Mouse (Mus musculus): ENCODE data around the gene Gm45785. TPM values are rescaled to one million over a fixed set of nuclear protein-coding genes. Genes with fewer than 3 reads are reported as not detected.

Gm45785 gene
- polyA plus RNA-seq, 1 experiment from 2014 or later: not detected

- Histone ChIP-seq H3K4me2 (peak within 1 kb of the TSS; percentile 96), H3K27ac (replicated peaks) (peak within 1 kb of the TSS; percentile 93), H3K27me3 (replicated peaks) (no peaks in the 10 kb centered on the region), H3K36me3 (peaks cover 66% of the 10 kb centered on the region), H3K4me1 (peaks cover 28% of the 10 kb centered on the region), H3K9me3 (no peaks in the 10 kb centered on the region), H3K4me3 (peak within 1 kb of the TSS; percentile 70), H3K9ac (peak within 1 kb of the TSS; percentile 96)
- ATAC-seq (ENCODE audit: extremely low read depth, insufficient number of reproducible peaks, low FRiP score, low TSS enrichment): 0 out of 2 replicates have a peak, but pooled peaks have one; percentile 0
- 29% methylated on average over 40 of the region's 40 CpGs for WGBS
These were observed 1.7 kb upstream of the Gm45785 start, which contains the start of gene Bet1l for GRCm38 (mm10) chr7:140857550-140858505. Gene Bet1l, minus strand, starts transcription at chr7:140857577.

- under 1% methylated on average over 50 of the region's 50 CpGs for WGBS
- peak; percentile 52 for ATAC-seq (ENCODE audit: extremely low read depth, insufficient number of reproducible peaks, low FRiP score, low TSS enrichment)
These were observed 836 bp upstream of the Gm45785 start, which contains the start of gene Ric8a for GRCm38 (mm10) chr7:140856785-140857549. Gene Ric8a, plus strand, starts transcription at chr7:140856957.

GRCm38 (mm10) chr7:140855181-140855580, 950 bp downstream of the Gm45785 start:
- peaks cover 61% of the 10 kb centered on the region for H3K36me3 ChIP-seq
- H3K27ac ChIP-seq (replicated peaks): no peak overlapping the region
- 67% methylated on average over 9 of the region's 9 CpGs for WGBS

More at GRCm38 (mm10) chr7:140856785-140857549, 836 bp upstream of the Gm45785 start, which contains the start of gene Ric8a:
- no peaks in the 10 kb centered on the region for H3K9me3 ChIP-seq
- H3K27ac ChIP-seq (replicated peaks): peak within 1 kb of the TSS; percentile 93
- peak within 1 kb of the TSS; percentile 70 for H3K4me3 ChIP-seq
- H3K4me2 ChIP-seq: peak within 1 kb of the TSS; percentile 96
- no peaks in the 10 kb centered on the region for H3K27me3 ChIP-seq (replicated peaks)
- peak within 1 kb of the TSS; percentile 96 for H3K9ac ChIP-seq
- H3K4me1 ChIP-seq: peaks cover 28% of the 10 kb centered on the region
- H3K36me3 ChIP-seq: peaks cover 66% of the 10 kb centered on the region

GRCm38 (mm10) chr7:140854483-140854882, 1.6 kb downstream of the Gm45785 start:
- Histone ChIP-seq H3K36me3 (peaks cover 54% of the 10 kb centered on the region), H3K9ac (no peak overlapping the region), H3K4me1 (peaks cover 28% of the 10 kb centered on the region), H3K4me2 (peak overlapping the region; percentile 96; the same call in 1 of the 2 replicates), H3K4me3 (peak overlapping the region; percentile 70; the same call in 1 of the 2 replicates), H3K27me3 (replicated peaks) (no peaks in the 10 kb centered on the region), H3K9me3 (no peaks in the 10 kb centered on the region), H3K27ac (replicated peaks) (no peak overlapping the region)
- WGBS: 91% methylated on average over 18 of the region's 18 CpGs
- ATAC-seq (ENCODE audit: extremely low read depth, insufficient number of reproducible peaks, low FRiP score, low TSS enrichment): no peak

More at GRCm38 (mm10) chr7:140855181-140855580, 950 bp downstream of the Gm45785 start:
- Histone ChIP-seq H3K9ac (peak overlapping the region; percentile 96), H3K27me3 (replicated peaks) (no peaks in the 10 kb centered on the region), H3K4me2 (peak overlapping the region; percentile 96), H3K4me3 (peak overlapping the region; percentile 70), H3K4me1 (peaks cover 28% of the 10 kb centered on the region), H3K9me3 (no peaks in the 10 kb centered on the region)
- ATAC-seq (ENCODE audit: extremely low read depth, insufficient number of reproducible peaks, low FRiP score, low TSS enrichment): no peak

- ATAC-seq (ENCODE audit: extremely low read depth, insufficient number of reproducible peaks, low FRiP score, low TSS enrichment): no peak
- no peaks in the 10 kb centered on the region for H3K27me3 ChIP-seq (replicated peaks)
- H3K4me2 ChIP-seq: no peak overlapping the region
- H3K4me3 ChIP-seq: no peak overlapping the region
- 84% methylated on average over 9 of the region's 9 CpGs for WGBS
- no peaks in the 10 kb centered on the region for H3K9me3 ChIP-seq
- H3K4me1 ChIP-seq: peaks cover 18% of the 10 kb centered on the region
- H3K9ac ChIP-seq: no peak overlapping the region
- H3K36me3 ChIP-seq: peaks cover 43% of the 10 kb centered on the region
- no peak overlapping the region for H3K27ac ChIP-seq (replicated peaks)
These were observed 2.7 kb downstream of the Gm45785 start for GRCm38 (mm10) chr7:140853386-140853785.

GRCm38 (mm10) chr7:140851916-140852315, 4.2 kb downstream of the Gm45785 start:
- no peak for ATAC-seq (ENCODE audit: extremely low read depth, insufficient number of reproducible peaks, low FRiP score, low TSS enrichment)
- 96% methylated on average over 4 of the region's 4 CpGs for WGBS
- H3K27ac ChIP-seq (replicated peaks): no peak overlapping the region
- no peak overlapping the region for H3K4me2 ChIP-seq
- H3K27me3 ChIP-seq (replicated peaks): peaks cover 5% of the 10 kb centered on the region; the same call in 1 of the 2 replicates
- no peak overlapping the region for H3K9ac ChIP-seq
- H3K36me3 ChIP-seq: peaks cover 43% of the 10 kb centered on the region
- no peak overlapping the region for H3K4me3 ChIP-seq
- peaks cover 20% of the 10 kb centered on the region for H3K4me1 ChIP-seq
- H3K9me3 ChIP-seq: no peaks in the 10 kb centered on the region

GRCm38 (mm10) chr7:140848591-140848990, 7.5 kb downstream of the Gm45785 start:
- H3K9me3 ChIP-seq: no peaks in the 10 kb centered on the region
- 83% methylated on average over 10 of the region's 10 CpGs for WGBS
- H3K36me3 ChIP-seq: peaks cover 29% of the 10 kb centered on the region

GRCm38 (mm10) chr7:140847755-140848580, 8.2 kb downstream of the Gm45785 start, which contains the start of gene Odf3:
Gene Odf3, plus strand, starts transcription at chr7:140847805.
- peaks cover 23% of the 10 kb centered on the region for H3K36me3 ChIP-seq
- H3K27ac ChIP-seq (replicated peaks): no peak within 1 kb of the TSS
- H3K9ac ChIP-seq: peak within 1 kb of the TSS; percentile 37
- WGBS: 48% methylated on average over 11 of the region's 11 CpGs
- peaks cover 41% of the 10 kb centered on the region for H3K27me3 ChIP-seq (replicated peaks)
- peaks cover 10% of the 10 kb centered on the region; the same call in 1 of the 2 replicates for H3K4me1 ChIP-seq
- H3K4me3 ChIP-seq: no peak within 1 kb of the TSS
- ATAC-seq (ENCODE audit: extremely low read depth, insufficient number of reproducible peaks, low FRiP score, low TSS enrichment): no peak
- no peaks in the 10 kb centered on the region for H3K9me3 ChIP-seq
- H3K4me2 ChIP-seq: no peak within 1 kb of the TSS

More at GRCm38 (mm10) chr7:140848591-140848990, 7.5 kb downstream of the Gm45785 start:
- Histone ChIP-seq H3K27me3 (replicated peaks) (peaks cover 35% of the 10 kb centered on the region), H3K4me3 (no peak overlapping the region), H3K9ac (no peak overlapping the region), H3K4me1 (peaks cover 10% of the 10 kb centered on the region; the same call in 1 of the 2 replicates), H3K27ac (replicated peaks) (no peak overlapping the region), H3K4me2 (no peak overlapping the region)
- ATAC-seq (ENCODE audit: extremely low read depth, insufficient number of reproducible peaks, low FRiP score, low TSS enrichment): no peak

GRCm38 (mm10) chr7:140846676-140847075, 9.5 kb downstream of the Gm45785 start:
- no peaks in the 10 kb centered on the region for H3K9me3 ChIP-seq
- no peak overlapping the region for H3K9ac ChIP-seq
- H3K4me3 ChIP-seq: no peak overlapping the region
- peaks cover 10% of the 10 kb centered on the region for H3K36me3 ChIP-seq
- no peak for ATAC-seq (ENCODE audit: extremely low read depth, insufficient number of reproducible peaks, low FRiP score, low TSS enrichment)
- peaks cover 10% of the 10 kb centered on the region; the same call in 1 of the 2 replicates for H3K4me1 ChIP-seq
- H3K27ac ChIP-seq (replicated peaks): no peak overlapping the region
- 78% methylated on average over 10 of the region's 10 CpGs for WGBS
- H3K4me2 ChIP-seq: no peak overlapping the region
- H3K27me3 ChIP-seq (replicated peaks): peaks cover 54% of the 10 kb centered on the region

- H3K4me1 ChIP-seq: peaks cover 10% of the 10 kb centered on the region; the same call in 1 of the 2 replicates
- no peaks in the 10 kb centered on the region for H3K9me3 ChIP-seq
- no peak overlapping the region for H3K4me2 ChIP-seq
- no peak overlapping the region for H3K4me3 ChIP-seq
- H3K36me3 ChIP-seq: peaks cover under 1% of the 10 kb centered on the region; the same call in 1 of the 2 replicates
- ATAC-seq (ENCODE audit: extremely low read depth, insufficient number of reproducible peaks, low FRiP score, low TSS enrichment): no peak
- peaks cover 64% of the 10 kb centered on the region for H3K27me3 ChIP-seq (replicated peaks)
- H3K9ac ChIP-seq: no peak overlapping the region
- H3K27ac ChIP-seq (replicated peaks): no peak overlapping the region
- 57% methylated on average over 4 of the region's 4 CpGs for WGBS
These were observed 10.4 kb downstream of the Gm45785 start for GRCm38 (mm10) chr7:140845683-140846082.
